Mouse (Mus musculus) thymus, adult 18-20 months (tissue): ENCODE data around the gene Dph3.

Experiments used
- DNase-seq, 2 experiments: peaks; one replicate each; pipeline ENCODE4 v3.0.0; 2022; ENCODE audit warnings: mixed read lengths in 2 of 2

Dph3 gene

DNA sequence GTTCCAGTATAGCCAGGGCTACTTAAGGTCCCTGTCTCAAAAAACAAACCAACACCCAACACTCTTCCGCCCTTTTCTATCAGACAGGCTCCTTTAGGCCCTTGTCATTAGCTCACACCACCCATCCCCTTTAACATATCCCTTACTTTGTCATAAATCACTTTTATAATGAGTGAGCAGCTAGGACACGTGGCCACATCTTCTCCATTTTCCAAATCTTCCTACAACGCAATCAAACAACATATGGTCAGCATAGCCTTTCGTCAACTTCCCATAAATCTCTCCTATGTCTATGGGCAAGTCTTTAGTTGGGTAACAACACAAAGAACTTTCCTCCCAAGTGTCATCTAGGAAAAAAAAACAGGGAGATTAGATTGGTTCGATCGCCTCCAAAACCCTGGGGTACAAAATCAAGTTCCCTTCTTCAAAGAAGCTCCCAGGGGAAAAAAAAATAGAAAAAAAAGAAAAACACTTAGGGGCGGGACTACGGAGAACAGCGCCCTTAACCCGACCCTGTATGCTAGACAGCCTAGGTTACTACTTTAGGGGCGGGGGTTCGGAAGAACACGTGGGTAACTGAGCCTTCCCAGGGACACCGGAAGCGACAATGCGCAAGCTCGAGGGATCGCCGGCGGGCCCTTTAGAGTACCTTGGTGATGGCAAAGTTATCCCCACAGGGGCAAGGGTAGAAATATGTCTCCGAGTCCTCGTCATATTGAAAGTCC lies 606 bp downstream of the Dph3 start, which contains the start of gene Oxnad1:
TSS of gene Oxnad1 (plus strand) at position 614 of the 725 bp plus-strand sequence.
- peak; percentile 79 to 89 for DNase-seq

- DNase-seq = no peak
These were observed 2.1 kb downstream of the Dph3 start for GRCm38 (mm10) chr14:32083466-32083865.

DNA sequence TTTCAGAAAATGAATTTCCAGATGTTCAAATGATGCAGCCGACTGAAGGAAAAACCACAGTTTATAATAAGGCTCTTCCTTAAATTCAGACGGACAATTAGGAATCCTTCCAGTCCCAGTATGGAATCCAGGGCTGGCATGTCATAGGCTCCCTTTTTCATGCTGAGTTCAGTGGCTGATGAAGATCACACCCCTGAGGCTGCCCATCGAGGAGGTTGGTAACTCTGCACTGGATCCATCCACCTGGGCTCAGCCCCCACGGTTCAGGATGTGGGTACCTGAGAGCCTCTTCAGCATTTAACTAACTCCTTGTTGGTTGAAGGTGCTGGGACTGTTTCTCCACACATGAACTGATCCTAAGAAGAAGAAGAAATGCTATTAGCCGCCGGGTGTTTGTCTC lies 2.6 kb downstream of the Dph3 start:
- DNase-seq = no peak

GRCm38 (mm10) chr14:32081026-32081425 lies 4.5 kb downstream of the Dph3 start:
- no peak for DNase-seq

DNA sequence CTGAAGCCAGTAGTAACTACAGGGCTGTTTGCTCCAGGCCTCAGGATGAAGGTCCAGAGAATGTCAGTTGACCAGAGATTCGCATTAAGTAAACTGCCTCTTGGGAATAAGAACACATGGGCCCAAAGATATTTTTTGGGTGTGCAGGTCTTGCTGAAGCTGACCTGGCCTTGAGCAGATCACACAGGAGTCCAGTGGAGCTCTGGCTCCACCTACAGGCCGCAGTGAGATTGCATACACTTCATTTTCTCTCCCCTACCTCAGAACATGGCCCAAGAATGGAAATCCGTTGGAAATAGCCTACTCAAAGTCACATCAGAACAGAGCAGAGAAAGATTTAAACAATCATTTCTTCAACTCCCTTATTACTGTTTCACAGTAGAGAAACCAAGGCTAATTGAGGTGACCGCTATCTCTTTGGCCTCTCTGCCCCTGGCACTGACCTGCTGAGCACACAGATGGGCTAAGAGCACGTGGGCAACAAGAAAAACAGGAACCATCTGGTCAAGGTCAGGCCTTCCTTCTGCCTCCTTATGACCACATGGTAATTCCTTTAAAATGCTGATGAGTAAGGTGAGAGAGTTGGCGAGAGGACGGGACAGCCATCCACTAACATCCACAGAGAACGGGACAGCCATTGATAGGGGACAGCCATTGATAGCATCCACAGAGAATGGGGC lies 8.5 kb downstream of the Dph3 start:
- DNase-seq = no peak

DNA sequence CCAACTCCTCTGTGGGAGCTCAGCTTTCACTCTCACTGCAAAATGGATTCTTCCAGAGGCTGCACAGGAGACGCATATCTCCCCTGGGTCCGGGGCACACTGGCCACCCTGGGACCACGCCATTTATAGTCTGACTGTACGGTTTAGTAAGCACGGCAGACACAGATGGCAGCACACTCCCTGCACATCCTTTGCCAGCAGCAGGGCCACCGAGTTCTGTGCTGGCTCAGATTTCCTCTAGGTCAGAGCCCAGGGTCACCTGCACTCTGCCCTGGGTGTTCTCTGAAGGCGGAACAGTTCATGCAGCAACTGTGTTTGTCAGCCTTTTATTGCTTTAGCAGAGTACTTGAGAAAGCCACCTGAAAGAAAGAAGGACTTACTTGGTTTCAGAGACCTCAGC lies 11.6 kb downstream of the Dph3 start:
- no peak for DNase-seq

GRCm38 (mm10) chr14:32073211-32073685 lies 12.3 kb downstream of the Dph3 start:
- DNase-seq = no peak

- DNase-seq = no peak
These were observed 12.7 kb downstream of the Dph3 start for GRCm38 (mm10) chr14:32072807-32073206.

DNA sequence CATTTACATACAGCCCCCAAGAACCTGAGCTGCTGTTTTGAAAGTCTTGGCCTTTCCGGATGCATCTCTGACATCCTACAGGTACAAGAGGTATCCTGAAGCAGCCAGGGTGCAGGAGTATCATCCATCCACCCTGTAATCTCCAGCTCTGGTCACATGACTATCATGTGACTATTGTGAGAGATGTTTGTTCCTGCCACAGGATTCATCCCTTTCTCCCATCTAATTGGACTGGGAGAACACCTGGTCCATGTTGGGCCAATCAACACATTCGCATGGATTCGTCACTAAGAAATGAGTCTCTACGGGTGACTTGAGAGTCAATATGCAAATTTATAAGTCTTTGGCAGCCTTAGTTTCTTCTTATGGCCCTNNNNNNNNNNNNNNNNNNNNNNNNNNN lies 24.1 kb downstream of the Dph3 start:
- DNase-seq = no peak

DNA sequence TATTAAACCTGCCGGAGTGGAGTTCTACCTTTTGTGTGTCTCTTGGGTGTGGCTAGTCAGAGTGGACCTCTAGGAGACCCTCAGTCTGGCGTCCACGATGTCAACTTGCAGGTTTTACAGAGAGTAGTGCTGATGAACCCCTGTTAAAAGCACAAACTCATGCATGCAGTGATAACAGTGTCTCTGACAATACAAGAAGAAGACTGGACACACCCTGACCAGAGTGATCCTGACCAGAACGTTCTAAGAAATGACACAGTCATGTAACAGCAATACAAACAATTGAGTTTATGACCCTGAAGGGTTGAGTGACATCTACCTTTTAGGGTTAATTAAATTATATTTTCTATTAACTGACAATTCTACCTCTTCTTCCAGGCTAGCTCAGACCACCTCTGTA lies 27.9 kb downstream of the Dph3 start:
- no peak for DNase-seq

GRCm38 (mm10) chr14:32056675-32057074 lies 28.9 kb downstream of the Dph3 start:
- DNase-seq = no peak

DNA sequence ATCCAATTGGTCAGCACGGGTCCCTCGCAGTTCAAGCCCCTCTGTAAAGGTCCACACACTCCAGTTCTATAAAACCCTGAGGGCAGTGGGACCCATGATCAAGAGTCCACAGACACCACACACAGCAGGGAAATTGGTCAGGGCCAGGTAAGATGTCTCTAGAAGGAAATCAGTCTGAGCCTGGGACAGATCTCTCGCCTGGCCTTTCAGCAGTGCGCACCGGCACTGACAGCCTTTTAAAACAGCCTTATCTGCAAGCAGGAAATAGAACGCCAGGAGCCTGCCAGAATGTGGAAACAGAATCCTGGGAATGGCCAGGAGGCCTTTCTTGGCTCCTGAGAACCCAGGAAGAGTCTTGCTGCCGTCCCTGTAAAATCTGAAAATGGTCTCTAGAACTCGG lies 29.7 kb downstream of the Dph3 start:
- DNase-seq = no peak

DNA sequence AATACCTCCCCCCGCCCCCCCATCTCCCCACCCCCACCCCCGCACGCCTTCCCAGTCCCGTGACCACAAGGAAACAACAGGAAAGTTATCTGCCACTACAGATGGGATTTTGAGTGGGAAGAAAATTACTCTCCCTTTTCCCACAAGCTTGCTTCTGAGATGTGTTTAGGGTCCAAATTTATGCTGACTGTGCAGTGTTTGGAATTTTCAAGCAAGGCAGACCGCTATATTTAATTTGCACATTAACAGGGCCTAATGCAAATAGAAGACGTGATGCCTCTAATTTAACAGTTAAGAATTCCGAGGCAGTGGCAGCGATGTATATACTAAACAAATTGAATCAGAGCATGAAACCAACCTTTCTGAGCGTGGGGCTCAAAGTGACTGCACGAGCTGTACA lies 30.7 kb downstream of the Dph3 start:
- no peak for DNase-seq

GRCm38 (mm10) chr14:32053895-32054294 lies 31.6 kb downstream of the Dph3 start:
- DNase-seq = no peak

- no peak for DNase-seq
These were observed 35.4 kb downstream of the Dph3 start for GRCm38 (mm10) chr14:32050171-32050570.

DNA sequence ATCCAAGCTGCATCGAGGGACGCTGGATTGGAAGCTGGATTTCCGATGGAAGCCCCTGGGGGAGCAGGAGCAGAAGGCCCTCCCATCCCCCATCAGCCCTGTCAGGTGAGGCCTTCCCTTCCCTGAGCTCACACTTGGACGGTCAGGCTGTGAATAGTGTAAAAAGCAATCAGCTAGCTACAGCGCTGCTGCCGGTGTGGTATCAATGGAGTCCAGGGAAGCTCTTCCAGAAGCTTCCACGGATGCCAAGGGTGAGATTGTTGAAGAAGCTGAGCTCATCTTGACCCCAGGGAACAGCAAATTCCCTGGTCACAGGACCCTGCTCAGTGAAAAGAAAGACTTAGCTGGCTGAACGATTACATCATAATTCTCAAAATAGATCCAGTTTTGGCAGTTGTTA lies 39.2 kb downstream of the Dph3 start:
- no peak for DNase-seq

DNA sequence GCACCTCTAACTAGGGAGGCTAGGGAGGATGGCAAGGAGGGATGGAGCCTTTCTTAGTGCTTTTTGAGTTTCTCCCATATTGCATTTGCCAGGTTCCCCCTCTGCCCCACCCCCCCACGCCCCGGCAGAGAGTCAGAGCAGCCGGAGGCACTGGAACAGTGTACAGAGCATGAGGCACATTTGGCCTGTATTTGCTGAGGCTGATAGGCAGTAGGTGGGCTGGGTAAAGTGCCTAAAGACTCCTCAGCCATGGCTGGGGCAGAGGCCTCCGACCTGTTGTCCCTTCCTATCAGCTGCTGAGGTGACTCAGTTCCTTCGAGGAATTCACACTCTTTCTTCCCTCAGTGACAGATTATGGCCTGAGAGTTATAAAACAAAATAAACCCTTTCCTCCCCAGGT lies 43.4 kb downstream of the Dph3 start:
- DNase-seq = no peak

DNA sequence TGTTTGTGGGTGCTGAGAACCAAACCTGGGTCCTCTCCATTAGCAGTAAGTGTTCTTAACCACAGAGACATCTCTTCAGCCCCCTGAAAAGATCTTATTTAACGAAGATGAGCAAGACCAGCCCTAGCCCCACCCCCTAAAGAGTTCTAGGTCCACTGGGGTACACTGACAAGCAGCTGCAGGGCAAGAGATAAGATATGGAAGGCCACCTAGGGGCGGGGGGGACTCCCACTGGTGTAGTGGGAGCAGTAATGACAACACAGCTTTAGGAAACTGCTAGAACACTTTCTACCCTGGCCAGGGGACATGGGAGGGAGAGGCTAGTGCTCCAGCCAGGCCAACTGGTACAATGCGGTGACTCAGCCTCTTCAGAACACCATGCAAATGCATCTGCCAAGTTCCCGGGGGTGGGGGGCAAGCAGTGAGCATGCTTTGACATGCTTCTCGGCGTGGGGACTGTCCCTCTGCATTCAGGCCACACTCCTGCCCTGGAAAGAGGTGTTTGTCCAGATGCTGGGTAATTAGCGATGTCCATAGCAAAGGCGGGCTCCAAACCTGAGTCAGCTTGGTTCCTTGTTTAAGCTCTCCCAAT lies 47.8 kb downstream of the Dph3 start:
- no peak for DNase-seq

GRCm38 (mm10) chr14:32036482-32036881 lies 49.0 kb downstream of the Dph3 start:
- no peak for DNase-seq

GRCm38 (mm10) chr14:32032522-32032921 lies 53.0 kb downstream of the Dph3 start:
- no peak for DNase-seq
